Mouse (Mus musculus) spleen, embryonic (tissue): Measurements from ENCODE around the gene Rph3a.
"Not testable (repeated sequence)": the region's sequence is repeated elsewhere in the genome, so short reads cannot be mapped to it uniquely, and the experiment has no call there.

Source experiments
- CTCF ChIA-PET: fragments of 350-600 bp; sonication (Branson Sonifier 250); formaldehyde crosslinking; loops from one replicate; lab custom pipeline; 2022; lab: Charles Lee

Rph3a gene

DNA sequence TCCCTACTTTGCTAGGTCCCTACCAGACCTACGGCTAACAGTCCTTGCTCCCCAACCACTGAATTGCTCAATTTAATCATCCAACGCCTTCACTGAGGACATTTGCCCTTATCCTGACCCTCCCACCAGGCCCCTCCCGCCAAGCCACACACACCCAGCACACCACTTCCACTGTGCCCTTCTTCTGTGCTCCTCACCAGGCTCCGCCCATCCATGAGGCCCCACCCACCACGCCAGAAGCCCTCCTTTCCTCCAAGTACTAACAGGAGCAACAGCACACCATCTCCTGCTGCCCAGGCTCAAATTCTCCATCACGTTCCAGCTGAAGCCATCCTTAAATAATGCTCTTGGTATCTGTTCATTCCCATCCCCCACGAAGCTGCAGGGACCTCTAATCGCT lies 35.4 kb downstream of the Rph3a start:
- CTCF ChIA-PET = no interaction called here

DNA sequence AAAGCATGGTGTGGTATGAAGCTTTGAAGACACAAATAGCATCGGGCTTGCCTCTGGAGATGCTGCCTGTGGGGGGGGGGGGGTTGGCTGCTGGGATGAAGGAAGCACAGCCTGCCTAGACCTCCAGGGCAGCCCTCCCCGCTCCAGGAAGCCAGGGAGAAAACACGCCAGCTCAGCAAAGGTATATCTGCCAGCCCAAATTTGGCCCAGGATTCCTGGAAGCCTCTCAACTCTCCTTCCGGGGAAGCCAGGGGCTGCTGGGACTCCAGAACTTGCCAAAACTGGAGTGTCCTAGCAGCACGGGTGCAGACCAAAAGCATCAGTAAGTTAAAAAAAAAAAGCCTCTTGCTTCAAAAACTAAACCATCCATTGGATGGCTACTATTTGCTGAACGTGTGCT lies 37.6 kb downstream of the Rph3a start:
- CTCF ChIA-PET = interaction anchor here (0.6 kb wide), 1 partner anchor 213 kb away, joined by 5 read pairs; no protein-coding TSS in a partner anchor

DNA sequence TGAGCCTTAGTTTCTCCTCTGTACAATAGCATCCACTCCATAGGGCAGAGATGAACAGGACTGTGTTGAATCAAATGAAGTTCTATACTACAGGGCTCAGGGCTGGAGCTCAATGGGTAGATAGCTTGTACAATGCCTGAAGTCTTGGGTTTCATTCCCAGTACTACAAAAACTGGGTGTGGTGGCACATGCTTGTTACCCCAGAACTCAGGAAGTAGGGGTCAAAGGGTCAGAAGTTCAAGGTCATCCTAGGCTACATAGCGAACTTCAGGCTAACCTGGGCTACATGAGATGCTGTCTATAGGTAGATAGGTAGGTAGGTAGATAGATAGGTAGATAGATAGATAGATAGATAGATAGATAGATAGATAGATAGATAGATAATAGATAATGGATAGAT lies 38.6 kb downstream of the Rph3a start:
- CTCF ChIA-PET = interaction anchor here (0.6 kb wide), 1 partner anchor 158 kb away, joined by 3 read pairs; no protein-coding TSS in a partner anchor

DNA sequence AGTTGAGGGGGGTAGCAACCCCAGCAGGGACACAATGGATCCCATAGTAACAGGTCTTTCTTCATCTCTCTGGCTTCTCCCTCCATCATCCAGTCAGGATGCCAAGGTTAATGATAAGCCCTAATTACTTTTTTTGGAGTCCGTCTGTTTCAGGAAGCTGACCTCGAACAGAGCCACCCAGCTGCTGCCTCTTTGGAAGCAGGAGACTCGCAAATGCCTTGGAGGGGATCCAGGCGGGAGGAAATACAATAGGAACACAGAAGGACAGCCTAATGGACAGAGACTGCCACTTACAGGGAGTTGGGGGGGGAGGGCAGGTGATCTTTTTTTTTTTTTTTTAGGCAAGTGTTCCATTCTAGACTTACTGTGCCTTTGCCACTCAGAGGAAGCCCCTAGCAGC lies 40.2 kb downstream of the Rph3a start:
- CTCF ChIA-PET = no interaction called here

DNA sequence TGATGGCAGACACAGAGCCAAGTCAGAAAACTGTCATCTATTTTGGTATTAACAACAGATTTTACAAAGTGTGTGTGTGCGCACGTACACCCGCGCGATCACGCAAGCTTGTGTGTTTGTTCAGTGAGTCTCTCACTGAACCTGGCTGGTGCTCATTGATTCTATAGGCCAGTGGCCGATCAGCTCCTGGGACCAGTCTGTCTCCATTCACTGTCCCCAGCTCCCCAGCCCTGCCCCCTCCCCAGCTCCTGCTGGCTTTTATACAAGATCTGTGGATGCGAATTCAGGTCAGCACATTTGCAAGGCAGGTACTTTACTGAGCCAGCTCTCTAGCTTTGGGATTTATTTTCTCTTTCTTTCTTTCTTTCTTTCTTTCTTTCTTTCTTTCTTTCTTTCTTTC lies 41.1 kb downstream of the Rph3a start:
- CTCF ChIA-PET = no interaction called here

DNA sequence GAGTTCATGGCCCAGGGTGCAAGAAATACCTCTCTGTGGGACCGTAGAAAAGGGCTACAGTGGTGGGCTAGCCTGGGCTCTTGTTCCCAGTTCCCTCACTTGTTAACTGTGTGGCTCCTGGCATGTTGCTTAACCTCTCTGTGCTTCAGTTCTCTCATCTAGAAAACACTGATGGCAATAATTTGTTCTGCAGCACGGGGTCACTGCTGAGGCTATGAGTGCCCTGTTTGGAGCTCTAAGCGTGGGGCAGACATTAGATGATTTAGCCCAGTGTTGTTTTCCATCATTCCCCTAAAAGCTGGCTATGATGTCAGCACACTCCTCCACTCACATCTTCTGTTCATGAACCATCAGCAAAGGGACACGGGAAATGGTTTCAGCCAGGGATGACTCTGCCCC lies 41.8 kb downstream of the Rph3a start:
- CTCF ChIA-PET = interaction anchor here (0.5 kb wide), 1 partner anchor 47 kb away, joined by 3 read pairs; no protein-coding TSS in a partner anchor

DNA sequence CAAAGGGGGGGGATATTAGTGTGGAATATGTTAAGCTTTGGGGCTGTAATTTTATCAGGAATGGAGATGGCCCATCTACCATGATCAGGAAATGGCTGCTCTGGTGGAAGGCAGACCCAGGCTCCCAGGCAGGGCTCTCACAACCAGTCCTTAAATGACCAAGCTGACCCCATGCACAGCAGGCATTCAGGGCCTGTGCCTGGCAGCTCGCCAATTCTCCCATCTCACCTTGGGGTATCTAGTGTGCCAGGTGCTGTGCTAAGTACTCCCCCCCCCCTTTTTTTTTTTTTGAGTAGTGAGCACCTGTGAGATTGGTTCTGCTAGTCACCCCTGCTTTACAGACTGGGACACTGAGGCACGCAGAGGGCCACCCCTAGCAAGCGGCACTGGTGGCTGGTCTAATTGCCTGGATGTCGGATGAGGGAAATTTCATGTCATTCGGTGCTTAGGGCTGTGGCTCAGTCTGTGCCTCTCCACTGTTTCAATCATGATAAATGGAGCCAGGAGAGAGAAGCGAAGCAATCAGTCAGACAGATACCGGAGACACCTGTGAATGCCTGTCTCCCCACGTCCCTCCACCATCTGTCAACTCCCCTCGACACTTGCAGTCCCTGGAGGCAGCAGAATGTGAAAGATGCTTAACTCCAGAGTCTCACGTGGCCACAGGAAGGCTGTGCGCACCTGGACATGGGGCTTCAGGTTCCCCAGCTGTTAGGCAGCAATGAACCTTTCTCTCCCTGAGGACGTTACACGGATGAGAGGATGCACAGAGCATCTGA lies 42.3 kb downstream of the Rph3a start:
- CTCF ChIA-PET = interaction anchor here (0.5 kb wide), 1 partner anchor 48 kb away, joined by 3 read pairs; no protein-coding TSS in a partner anchor

DNA sequence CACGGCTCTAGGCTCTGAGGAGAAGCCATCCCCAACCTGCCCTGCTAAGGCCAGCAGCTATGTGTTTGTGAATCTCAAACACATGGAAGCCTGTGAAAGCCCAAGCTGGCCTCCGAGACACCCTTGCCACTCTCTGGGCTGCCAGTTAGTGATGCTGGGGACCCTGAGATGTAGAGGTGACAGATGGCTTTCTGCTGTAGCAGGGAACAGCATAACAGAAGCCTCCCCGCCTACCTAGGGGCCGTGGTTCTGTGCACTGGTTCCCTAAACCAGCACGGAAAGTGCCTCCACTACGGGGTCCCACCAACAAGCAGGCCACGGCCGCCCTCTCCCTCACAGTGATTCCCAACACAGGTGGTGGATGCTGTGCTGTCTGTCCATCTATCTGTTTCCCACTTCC lies 43.0 kb downstream of the Rph3a start:
- CTCF ChIA-PET = no interaction called here

DNA sequence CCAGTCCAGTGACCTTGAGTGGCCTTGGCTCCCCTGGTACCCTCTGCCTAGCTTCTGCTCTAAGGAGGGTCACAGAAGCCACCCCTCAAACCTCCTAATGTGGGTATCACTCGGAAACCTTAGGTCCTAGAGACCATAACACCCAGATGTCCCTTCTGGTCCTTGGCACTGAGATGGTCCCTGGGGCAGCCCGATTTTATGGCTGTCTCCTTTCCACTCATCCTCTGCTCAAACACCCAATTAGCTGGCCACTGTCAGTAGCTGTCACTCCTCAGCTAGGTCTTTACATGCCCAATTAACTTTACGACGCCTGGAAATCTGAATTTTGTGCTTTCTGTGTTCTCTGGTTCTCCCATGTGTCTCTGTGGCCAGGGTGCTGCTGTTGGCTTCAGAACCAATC lies 43.7 kb downstream of the Rph3a start:
- CTCF ChIA-PET = no interaction called here

DNA sequence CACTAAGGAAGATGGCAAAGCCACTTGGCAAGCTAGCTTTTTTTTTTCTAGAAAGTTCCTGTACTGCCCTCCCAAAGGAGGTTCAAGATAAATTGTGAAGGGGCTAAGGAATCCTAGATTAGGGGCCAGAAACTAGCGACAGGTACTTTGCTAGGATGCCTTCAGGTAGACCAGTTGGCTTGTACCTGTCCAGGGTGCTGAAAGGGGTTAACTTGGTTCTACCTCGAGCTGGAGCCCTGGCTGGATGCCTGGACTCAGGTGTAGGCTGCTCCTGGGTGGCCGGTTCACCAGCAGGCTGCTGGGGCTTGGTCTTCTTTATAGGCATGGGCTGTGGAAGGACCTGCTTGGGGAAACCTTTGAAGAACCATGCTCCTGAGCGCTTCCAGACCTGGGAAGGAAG lies 48.9 kb downstream of the Rph3a start:
- CTCF ChIA-PET = no interaction called here

DNA sequence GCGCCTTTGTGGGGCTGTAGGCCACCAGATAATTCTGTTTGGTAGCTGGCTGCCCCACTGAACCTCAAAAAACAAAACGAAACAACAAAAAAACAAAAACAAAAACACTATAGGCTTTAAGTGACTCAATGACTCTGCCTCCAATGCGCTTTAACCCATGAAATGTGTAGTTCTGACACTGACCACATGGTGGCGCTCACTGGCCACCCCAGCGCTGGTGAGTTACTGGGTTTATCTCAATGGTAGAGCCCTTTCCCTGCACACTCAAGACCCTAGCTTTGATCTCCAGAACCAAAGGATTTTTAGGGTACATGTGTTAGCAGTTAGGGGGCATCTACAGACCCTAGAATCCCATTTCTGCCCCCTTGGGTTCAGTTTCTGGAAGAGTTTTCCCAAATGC lies 55.9 kb downstream of the Rph3a start:
- CTCF ChIA-PET = interaction anchor here (0.6 kb wide), 1 partner anchor 222 kb away, joined by 3 read pairs; no protein-coding TSS in a partner anchor

DNA sequence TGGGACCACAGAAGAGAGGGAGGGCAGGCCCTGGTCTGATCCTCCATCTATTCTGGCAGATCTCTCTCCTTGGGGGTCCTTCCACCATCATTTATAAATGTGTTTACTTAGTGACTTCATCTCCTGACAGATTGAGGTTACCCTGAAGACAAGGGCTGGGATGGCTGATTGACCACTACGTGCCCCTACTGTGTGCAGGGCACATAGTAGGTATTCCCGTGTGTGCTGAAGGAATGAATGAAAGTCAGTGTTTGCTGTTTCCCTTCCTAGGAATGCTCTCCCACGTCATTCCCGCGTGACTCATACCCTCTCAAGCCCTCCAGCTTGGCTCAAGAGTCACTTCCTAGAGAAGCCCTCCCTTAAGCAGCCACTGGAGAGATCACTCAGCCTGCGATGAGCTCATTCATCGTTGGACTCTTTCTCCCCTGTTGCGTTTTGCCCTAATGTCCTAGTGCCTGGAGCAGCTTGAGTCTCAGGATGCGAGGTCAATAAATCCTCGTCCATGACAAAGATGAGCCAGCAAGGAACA lies 57.6 kb downstream of the Rph3a start:
- CTCF ChIA-PET = no interaction called here

DNA sequence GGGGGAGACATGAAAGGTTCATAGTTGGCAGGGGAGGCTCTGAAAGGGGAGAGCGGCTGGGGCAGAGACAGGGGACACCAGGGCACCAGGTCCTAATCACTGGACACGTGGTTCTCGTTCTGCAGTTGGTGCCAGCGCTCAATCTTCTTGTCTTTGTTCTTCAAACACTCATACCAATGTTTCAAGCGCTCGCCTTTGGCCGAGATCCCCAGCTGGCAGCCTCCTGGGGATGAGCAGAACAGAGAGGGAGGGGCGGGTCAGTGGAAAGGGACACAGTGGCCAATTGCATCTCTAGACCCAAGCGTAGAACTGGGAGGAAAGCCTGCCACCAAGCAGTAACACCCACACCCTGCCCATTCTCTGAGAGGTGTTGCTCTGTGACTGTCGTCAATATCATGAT lies 67.8 kb downstream of the Rph3a start:
- CTCF ChIA-PET = no interaction called here

DNA sequence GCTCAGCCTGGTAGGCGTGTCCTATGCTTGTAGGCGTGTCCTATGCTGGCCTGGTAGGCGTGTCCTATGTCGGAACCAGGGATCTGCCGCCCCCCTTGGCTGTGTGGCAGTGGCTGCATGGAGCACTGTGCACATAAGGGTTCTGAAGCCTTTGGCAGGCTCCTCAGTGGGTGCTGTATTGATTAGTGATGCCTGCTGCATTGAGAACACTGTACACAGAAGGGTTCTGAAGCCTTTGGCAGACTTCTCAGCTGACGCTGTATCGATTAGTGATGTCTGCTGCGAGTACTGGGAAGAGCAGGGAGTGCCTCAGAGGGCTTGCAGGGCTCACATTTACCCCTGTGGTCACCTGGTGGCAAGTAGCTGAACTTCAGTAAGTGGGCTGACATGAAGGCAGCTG lies 71.3 kb downstream of the Rph3a start:
- CTCF ChIA-PET = no interaction called here

DNA sequence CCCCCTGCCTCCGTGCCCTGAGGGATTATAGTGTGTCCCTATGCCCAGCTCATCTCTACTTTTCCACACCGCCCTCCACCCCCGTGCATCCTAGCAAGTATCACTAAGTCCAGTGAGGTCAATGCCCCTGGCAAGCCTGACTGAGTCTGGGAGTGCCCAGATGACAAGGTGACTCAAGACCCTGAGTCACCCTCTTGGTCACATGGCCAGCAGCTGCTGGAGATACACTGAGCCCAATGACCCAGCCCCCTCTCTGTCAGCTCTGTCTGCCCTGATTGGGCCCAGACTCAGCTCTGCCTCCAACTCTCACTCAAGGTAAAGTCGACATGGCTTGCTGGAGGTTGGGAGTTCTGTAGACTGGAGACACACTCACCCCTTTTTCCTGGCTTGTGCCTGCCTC lies 72.1 kb downstream of the Rph3a start:
- CTCF ChIA-PET = no interaction called here

DNA sequence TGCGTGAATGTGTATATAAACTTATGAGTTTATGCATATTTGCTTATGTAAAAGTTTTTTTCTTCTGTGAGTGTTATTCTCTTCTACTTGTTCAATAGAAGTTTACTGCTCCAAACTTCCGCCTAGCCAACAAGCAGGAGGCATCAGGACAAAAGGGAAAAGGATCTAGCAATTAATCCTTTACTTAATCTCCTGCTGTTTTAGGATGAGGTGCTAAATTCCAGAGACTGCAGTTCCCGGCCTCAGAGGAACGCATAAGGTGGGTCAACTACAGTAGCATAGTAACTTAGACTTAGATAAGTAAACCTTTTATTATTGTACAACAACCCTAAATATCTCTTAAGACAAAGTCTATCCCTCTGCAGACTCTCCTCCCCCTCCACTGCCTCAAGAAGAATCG lies 75.9 kb downstream of the Rph3a start:
- CTCF ChIA-PET = no interaction called here

DNA sequence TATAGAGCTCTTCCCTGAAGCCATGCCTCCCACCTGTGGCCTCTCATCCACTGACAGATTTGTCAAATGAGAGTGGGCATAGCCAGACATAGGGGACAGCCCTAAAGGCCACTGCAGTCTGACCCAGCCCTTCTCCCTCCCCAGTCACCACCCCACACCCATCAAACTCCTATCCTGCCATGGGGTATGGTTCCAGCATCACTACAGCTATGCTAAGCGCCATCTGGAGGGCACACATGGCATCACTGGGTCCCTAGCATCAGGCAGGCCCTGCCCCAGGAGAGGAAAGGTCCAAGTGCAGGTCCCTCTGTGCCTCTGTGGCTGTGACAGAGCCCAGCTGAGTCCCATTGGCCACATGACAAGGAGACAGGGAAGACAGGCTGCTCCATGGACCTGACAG lies 82.9 kb downstream of the Rph3a start:
- CTCF ChIA-PET = no interaction called here

DNA sequence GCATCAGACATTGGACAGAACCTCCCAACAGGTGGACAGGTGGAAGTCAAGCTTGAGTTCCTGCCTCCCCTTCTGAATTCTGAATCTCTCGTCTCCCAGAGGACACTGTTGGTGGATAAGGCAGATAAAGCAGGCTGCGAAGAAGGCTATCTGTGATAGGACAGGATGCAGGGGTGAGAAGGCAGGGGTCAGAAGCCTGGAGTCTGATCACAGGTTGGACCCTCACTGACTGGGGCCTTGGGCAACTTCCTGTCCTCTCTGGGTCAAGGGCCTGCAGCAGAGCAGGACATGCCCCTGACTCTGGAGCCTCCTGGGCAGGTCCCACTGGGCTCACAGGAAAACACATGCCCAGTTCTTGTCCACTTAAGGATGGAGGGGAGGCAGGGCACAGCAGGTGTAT lies 83.6 kb downstream of the Rph3a start:
- CTCF ChIA-PET = not testable (repeated sequence)

DNA sequence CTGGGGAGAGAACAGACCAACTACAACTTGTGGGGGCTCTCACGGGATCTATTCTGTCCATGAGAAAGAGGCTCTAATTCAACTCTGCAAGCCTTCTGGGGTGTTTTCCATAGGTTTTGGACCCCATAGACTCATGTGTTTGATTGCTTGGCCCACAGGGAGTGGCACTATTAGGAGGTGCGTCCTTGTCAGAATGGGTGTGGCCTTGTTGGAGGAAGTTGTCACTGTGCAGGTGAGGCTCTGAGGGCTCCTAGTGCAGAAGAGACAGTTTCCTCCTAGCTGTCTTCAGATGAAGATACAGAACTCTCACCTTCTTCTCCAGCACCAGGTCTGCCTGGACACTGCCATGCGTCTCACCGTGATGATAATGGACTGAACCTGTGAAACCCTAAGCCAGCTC lies 85.4 kb downstream of the Rph3a start:
- CTCF ChIA-PET = not testable (repeated sequence)

DNA sequence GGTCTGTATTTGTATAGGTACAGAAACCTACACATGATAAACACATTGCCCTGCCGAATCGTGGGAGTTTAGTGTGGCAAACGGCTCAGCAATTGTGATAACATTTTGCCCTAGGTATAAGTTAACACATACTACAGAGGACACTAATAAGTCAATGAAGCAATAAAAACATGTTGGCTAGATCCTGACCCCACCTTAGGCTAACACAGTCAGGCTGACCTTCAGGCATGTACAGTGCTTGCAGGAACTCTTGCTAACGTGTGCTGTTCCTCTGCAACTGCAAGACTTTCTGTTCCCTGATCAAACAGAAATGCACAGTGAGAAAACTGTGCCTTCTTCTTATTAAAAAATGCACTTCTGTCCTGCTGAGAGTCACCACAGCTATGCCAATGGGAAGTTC lies 85.9 kb downstream of the Rph3a start:
- CTCF ChIA-PET = no interaction called here

DNA sequence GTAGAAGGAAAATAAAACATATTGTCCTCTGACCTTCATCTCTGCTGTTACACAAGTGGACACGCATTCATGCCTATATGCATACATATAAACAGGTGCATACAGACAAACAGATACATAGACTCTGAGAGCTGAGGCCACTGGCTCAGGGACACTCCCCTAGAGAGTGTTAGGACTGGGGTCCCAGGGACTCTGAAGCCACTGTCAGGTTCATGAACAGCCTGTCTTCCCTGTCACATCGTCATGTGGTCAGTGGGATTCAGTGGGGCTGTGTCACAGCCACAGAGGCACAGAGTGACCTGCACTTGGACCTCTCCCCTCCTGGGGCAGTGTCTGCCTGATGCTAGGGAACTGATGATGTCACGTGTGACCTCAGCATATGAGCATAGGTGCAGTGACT lies 89.6 kb downstream of the Rph3a start:
- CTCF ChIA-PET = no interaction called here

DNA sequence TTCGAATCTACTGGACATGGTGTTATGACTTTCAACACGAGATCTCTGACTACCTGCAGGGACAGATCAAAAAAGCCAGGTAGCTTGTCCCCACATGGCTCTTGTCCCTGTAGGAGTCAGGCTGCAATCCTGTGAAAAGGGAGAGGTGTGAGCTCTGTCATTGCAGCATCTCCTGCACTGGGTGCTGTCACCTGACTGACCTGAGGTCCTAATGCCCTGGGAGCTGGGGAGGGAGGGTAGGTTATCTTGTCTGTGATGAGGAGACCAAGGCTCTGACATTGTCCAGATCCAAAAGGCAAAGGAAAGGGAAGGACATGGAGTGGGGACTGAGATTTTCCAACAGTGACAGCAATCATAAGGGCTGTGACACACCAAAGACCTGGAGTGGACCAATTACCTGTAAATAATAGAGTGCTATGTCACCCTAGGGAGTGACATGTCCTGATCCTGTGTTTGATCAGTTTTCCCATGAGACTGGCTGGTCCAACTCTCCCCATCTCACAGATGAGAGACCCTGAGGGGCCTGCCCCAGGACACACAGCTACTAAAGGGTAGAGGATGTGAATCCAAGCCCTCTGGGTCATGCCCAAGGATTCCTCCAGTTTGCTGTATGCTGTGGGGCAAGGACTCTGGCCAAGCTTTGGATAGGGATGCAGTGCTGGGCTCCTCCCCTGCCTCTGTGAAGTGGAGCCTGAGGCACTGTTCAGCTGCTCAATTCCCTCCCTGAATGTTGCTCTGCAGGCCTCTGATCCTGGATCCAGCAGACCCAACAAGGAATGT lies 90.5 kb downstream of the Rph3a start:
- CTCF ChIA-PET = interaction anchor here (0.6 kb wide), 1 partner anchor 14 kb away, joined by 24 read pairs; no protein-coding TSS in a partner anchor

DNA sequence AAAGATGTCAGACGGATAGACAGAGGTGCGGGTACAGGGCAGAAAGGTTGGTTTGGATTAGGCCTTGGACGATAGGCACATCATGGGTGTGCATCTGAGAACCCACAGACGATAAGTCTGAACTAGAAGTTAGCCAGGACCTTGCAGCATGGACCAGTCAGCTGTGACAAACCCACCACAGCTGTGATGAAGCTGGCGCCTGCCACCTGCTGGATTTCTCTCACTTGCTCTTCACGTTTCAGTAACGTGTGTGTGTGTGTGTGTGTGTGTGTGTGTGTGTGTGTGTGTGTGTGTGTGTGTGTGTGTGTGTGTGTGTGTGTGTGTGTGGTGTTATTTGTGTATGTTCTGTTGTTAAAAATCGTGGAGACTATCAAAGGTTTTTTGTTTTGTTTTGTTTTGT lies 95.7 kb downstream of the Rph3a start, which contains the start of gene Oas1d:
Gene Oas1d, plus strand, starts transcription at position 333 of the 400 bp plus-strand sequence.
- CTCF ChIA-PET = not testable (repeated sequence)
